Mouse (Mus musculus) kidney, embryonic 16.5 days (tissue): ENCODE data around the gene Plppr3. TPM values are rescaled to one million over a fixed set of nuclear protein-coding genes. Genes with fewer than 3 reads are reported as not detected.
A peak's percentile ranks its signal among the peaks of the same experiment; 100 is the strongest.

Source experiments
- ATAC-seq: fragments of 200-750 bp; cut with Nextera tagmentation; 2 replicates; pipeline ENCODE4 v1.8.0; 2017; ENCODE audit warnings: moderate TSS enrichment; ENCODE audit not compliant: low FRiP score, low TSS enrichment
- H3K27ac ChIP-seq: fragments of 300-500 bp; sonication (generic); 2 replicates; pipeline ENCODE4 v1.5.1; 2014; ENCODE audit warnings: low read length
- H3K27me3 ChIP-seq: fragments of 300-500 bp; sonication (generic); 2 replicates; pipeline ENCODE4 v1.6.1; 2014; ENCODE audit warnings: low read length, control low read depth, mixed read lengths; ENCODE audit not compliant: insufficient read depth
- H3K36me3 ChIP-seq: fragments of 300-500 bp; sonication (generic); 2 replicates; pipeline ENCODE4 v1.6.1; 2014; ENCODE audit warnings: low read length, control low read depth, mixed read lengths; ENCODE audit not compliant: insufficient read depth
- H3K4me1 ChIP-seq: fragments of 300-500 bp; sonication (generic); 2 replicates; pipeline ENCODE4 v1.6.1; 2014; ENCODE audit warnings: low read length, control low read depth, mixed read lengths; ENCODE audit not compliant: insufficient read depth
- H3K4me2 ChIP-seq: fragments of 300-500 bp; sonication (generic); replicated peaks from 2 replicates; pipeline ENCODE4 v1.6.1; 2014; ENCODE audit warnings: low read depth, low read length
- H3K4me3 ChIP-seq: fragments of 300-500 bp; sonication (generic); 2 replicates; pipeline ENCODE4 v1.5.1; 2014; ENCODE audit warnings: mild to moderate bottlenecking, low read length
- H3K9ac ChIP-seq: fragments of 300-500 bp; sonication (generic); replicated peaks from 2 replicates; pipeline ENCODE4 v1.6.1; 2014; ENCODE audit warnings: low read length
- H3K9me3 ChIP-seq: fragments of 300-500 bp; sonication (generic); 2 replicates; pipeline ENCODE4 v1.6.1; 2016; ENCODE audit warnings: low read length, control low read depth
- WGBS: fragments of 180-500 bp; shearing (Covaris S2); extraction: QIAGEN DNeasy Blood & Tissue Kit; methylation state at CpG from one replicate; pipeline ENCODE4 v1.1.7; 2014; 5-methylcytosine and 5-hydroxymethylcytosine counted together
- polyA plus RNA-seq: library from polyadenylated mRNA; unstranded; fragments of >200 nt; fragmentation: Nextera tagmentation; extraction: Ambion mirVana; gene quantifications from 2 replicates; pipeline ENCODE4 v1.2.1, GENCODE M21; 2015

Gene Plppr3
- polyA plus RNA-seq, 1 experiment from 2014 or later: 72.7 TPM

GRCm38 (mm10) chr10:79846553-79846952 lies 27.9 kb downstream of the Plppr3 start:
- Histone ChIP-seq H3K9ac (no peak overlapping the region), H3K27me3 (no peaks in the 10 kb centered on the region), H3K4me1 (peaks cover 46% of the 10 kb centered on the region), H3K4me2 (no peak overlapping the region), H3K36me3 (no peaks in the 10 kb centered on the region), H3K27ac (0 out of 2 replicates have a peak overlapping the region, but pooled peaks have one; percentile 16), H3K4me3 (no peak overlapping the region), H3K9me3 (no peaks in the 10 kb centered on the region)
- ATAC-seq: peak; percentile 68
- WGBS: 28% methylated on average over 5 of the region's 5 CpGs

- H3K9me3 ChIP-seq: no peaks in the 10 kb centered on the region
- H3K36me3 ChIP-seq: no peaks in the 10 kb centered on the region
- no peak for ATAC-seq
- peaks cover 52% of the 10 kb centered on the region for H3K4me1 ChIP-seq
- no peak overlapping the region for H3K4me3 ChIP-seq
- H3K9ac ChIP-seq: no peak overlapping the region
- H3K4me2 ChIP-seq: no peak overlapping the region
- WGBS: 36% methylated on average over 6 of the region's 6 CpGs
- no peak overlapping the region for H3K27ac ChIP-seq
- no peaks in the 10 kb centered on the region for H3K27me3 ChIP-seq
These were observed 31.0 kb downstream of the Plppr3 start for GRCm38 (mm10) chr10:79843476-79843875.

DNA sequence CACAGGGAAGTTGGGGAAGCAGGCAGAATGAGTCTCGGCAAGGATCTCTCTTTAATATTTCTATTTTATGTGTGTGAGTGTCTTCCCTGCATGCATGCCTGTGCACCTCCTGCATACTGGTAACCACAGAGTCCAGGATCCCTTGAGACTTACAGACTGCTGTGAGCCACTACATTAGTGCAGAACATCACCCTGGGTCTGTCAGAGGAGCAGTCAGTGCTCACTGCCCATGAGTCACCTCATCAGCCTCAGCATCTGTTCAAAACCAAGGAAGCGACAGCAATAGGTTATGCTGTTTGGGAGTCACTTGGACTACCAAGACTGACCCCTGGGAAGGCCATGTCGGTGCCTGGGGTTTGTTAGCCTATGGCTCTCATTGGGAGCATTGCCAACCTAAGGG lies 32.1 kb downstream of the Plppr3 start:
- H3K4me3 ChIP-seq: no peak overlapping the region
- H3K27ac ChIP-seq: peak overlapping the region; percentile 61
- H3K9ac ChIP-seq: peak overlapping the region; percentile 35; the same call in 1 of the 2 replicates
- no peak for ATAC-seq
- H3K4me1 ChIP-seq: peaks cover 41% of the 10 kb centered on the region
- no peaks in the 10 kb centered on the region for H3K9me3 ChIP-seq
- no peaks in the 10 kb centered on the region for H3K27me3 ChIP-seq
- WGBS: 63% methylated on average over 3 of the region's 3 CpGs
- H3K36me3 ChIP-seq: no peaks in the 10 kb centered on the region
- H3K4me2 ChIP-seq: no peak overlapping the region

DNA sequence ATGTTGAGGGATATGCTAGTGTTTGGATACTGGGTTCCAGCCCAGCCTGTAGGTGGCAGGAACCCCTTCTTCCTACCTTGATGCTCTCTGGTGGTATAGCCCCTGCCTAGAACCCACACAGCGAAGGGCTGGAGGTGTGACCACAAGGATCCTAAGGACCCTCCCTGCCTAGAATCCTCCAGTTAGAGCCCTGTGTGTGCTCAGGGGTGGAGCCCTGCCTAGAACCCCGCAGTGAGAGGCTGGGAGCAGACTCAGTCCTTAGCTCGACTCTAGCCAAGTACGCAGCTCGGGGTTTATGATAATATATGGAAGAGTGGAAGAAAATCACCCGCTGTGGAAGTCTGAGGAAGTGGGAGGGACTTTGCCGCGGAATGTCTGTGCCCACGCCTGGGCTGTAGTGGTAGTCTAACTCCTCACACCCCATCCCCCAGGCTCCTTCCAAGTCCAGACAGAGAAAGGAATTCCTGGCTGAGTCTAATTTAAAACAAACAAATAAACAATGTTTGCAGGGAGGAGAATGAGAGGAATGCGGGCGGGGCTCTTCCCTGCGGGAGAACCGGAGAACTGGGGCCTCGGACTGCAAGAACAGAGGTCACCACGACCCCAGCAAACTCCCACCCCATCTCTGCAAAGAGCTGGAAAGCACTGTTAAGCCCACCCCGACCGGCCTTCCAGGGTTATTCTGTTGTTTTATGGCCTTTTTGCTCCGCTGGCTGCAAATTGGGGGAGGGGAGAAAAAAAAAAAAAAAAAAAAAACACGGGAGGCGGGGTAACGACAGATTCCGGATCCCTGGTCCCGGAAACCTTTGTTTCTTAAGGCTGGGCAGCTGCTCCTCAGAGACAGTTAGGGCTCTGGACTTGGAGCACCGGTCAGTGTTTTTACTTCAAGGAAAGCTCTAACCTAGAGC lies 33.5 kb downstream of the Plppr3 start:
- Histone ChIP-seq H3K4me1 (peaks cover 41% of the 10 kb centered on the region), H3K36me3 (no peaks in the 10 kb centered on the region), H3K9me3 (peaks cover 3% of the 10 kb centered on the region; the same call in 1 of the 2 replicates), H3K27me3 (no peaks in the 10 kb centered on the region), H3K4me2 (peak overlapping the region; percentile 69), H3K9ac (peak overlapping the region; percentile 65), H3K4me3 (peak overlapping the region; percentile 45), H3K27ac (peak overlapping the region; percentile 93)
- peak; percentile 96 for ATAC-seq
- under 1% methylated on average over 24 of the region's 24 CpGs for WGBS

DNA sequence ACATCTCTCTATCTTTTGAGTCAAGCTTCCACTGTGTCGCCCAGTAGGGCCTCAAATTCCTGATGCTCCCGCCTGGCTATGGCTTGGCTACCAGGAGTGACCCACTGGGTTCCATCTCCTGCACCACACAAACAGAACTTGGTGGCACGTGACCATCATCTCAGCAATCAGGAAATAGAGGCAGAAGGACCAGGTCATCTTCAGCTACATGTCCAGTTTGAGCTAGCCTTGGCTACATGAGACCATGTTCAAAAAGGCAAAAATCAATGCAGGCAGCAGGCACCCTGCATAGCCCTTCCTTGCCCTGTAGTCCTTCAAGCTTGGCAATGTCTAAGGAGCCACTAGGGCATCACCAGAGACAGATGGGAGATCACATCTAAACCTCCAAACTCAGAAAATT lies 34.3 kb downstream of the Plppr3 start:
- no peaks in the 10 kb centered on the region for H3K27me3 ChIP-seq
- peaks cover 3% of the 10 kb centered on the region; the same call in 1 of the 2 replicates for H3K9me3 ChIP-seq
- peak overlapping the region; percentile 65; the same call in 1 of the 2 replicates for H3K9ac ChIP-seq
- WGBS: 94% methylated on average over 3 of the region's 3 CpGs
- ATAC-seq: no peak
- peak overlapping the region; percentile 69 for H3K4me2 ChIP-seq
- H3K27ac ChIP-seq: peak overlapping the region; percentile 93
- H3K4me1 ChIP-seq: peaks cover 40% of the 10 kb centered on the region
- H3K36me3 ChIP-seq: no peaks in the 10 kb centered on the region
- H3K4me3 ChIP-seq: peak overlapping the region; percentile 45; the same call in 1 of the 2 replicates

GRCm38 (mm10) chr10:79838151-79838550 lies 36.3 kb downstream of the Plppr3 start:
- Histone ChIP-seq H3K4me3 (no peak overlapping the region), H3K36me3 (no peaks in the 10 kb centered on the region), H3K4me1 (peaks cover 30% of the 10 kb centered on the region), H3K4me2 (no peak overlapping the region), H3K9ac (no peak overlapping the region), H3K27ac (no peak overlapping the region), H3K9me3 (peaks cover 3% of the 10 kb centered on the region; the same call in 1 of the 2 replicates), H3K27me3 (no peaks in the 10 kb centered on the region)
- 61% methylated on average over 2 of the region's 2 CpGs for WGBS
- no peak for ATAC-seq

DNA sequence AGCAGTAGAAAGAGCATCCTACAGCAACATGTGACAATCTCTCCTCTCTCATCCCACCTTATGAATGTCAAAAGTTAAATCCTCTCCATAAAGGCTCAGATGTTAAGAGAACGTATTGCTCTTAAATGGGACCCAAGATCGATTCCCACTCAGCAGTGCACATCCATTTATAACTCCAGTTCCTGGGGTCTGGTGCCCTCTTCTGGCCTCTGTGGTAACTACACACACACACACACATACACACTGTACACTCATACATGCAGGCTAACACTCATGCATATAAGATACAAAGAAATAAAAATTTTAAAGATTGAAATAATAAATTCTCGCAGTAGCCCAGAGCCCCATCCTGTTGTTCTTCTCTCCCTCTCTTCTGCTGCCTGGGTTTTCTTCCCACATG lies 37.5 kb downstream of the Plppr3 start:
- WGBS: 96% methylated on average over 3 of the region's 3 CpGs
- Histone ChIP-seq H3K4me1 (peaks cover 18% of the 10 kb centered on the region), H3K4me2 (no peak overlapping the region), H3K9ac (no peak overlapping the region), H3K4me3 (no peak overlapping the region), H3K9me3 (peaks cover 3% of the 10 kb centered on the region; the same call in 1 of the 2 replicates), H3K36me3 (no peaks in the 10 kb centered on the region), H3K27me3 (no peaks in the 10 kb centered on the region), H3K27ac (no peak overlapping the region)
- no peak for ATAC-seq

- 18% methylated on average over 9 of the region's 9 CpGs for WGBS
These were observed 39.5 kb downstream of the Plppr3 start for GRCm38 (mm10) chr10:79834769-79835398.

GRCm38 (mm10) chr10:79832786-79833181 lies 41.6 kb downstream of the Plppr3 start:
- Histone ChIP-seq H3K4me2 (no peak overlapping the region), H3K27me3 (no peaks in the 10 kb centered on the region), H3K36me3 (no peaks in the 10 kb centered on the region), H3K27ac (no peak overlapping the region), H3K9me3 (peaks cover 3% of the 10 kb centered on the region; the same call in 1 of the 2 replicates), H3K4me3 (no peak overlapping the region), H3K4me1 (0 out of 2 replicates have a peak, but pooled peaks cover 5% of the 10 kb centered on the region), H3K9ac (no peak overlapping the region)
- 76% methylated on average over 9 of the region's 9 CpGs for whole genome bisulfite sequencing
- no peak for ATAC-seq

More at GRCm38 (mm10) chr10:79834769-79835398, 39.5 kb downstream of the Plppr3 start:
- H3K4me2 ChIP-seq: no peak overlapping the region
- ATAC-seq: peak; percentile 64
- 0 out of 2 replicates have a peak, but pooled peaks cover 5% of the 10 kb centered on the region for H3K4me1 ChIP-seq
- H3K36me3 ChIP-seq: no peaks in the 10 kb centered on the region
- H3K9me3 ChIP-seq: peaks cover 3% of the 10 kb centered on the region; the same call in 1 of the 2 replicates
- H3K27ac ChIP-seq: no peak overlapping the region
- no peaks in the 10 kb centered on the region for H3K27me3 ChIP-seq
- H3K9ac ChIP-seq: no peak overlapping the region; the same call in 1 of the 2 replicates
- no peak overlapping the region for H3K4me3 ChIP-seq
